Mouse (Mus musculus) gastrocnemius, postnatal 36 days (tissue): ENCODE measurements around the gene Cmss1. TPM values are rescaled to one million over a fixed set of nuclear protein-coding genes. Genes with fewer than 3 reads are reported as not detected.

Experiments
- DNase-seq, 2 experiments: peaks; one replicate each; pipeline ENCODE4 v3.0.0; 2022
- intact Hi-C: fragments of 180-260 bp; cut with DNase I; formaldehyde crosslinking; loops from one replicate; pipeline ENCODE4 v1.15.1; 2025
- total RNA-seq, 2 experiments: library from RNA; stranded (reverse); gene quantifications; 2 replicates each; pipeline ENCODE4 v1.2.3; 2021

The Cmss1 gene
- total RNA-seq, 2 experiments from 2014 or later, result 32.6 to 36.6 TPM

DNA sequence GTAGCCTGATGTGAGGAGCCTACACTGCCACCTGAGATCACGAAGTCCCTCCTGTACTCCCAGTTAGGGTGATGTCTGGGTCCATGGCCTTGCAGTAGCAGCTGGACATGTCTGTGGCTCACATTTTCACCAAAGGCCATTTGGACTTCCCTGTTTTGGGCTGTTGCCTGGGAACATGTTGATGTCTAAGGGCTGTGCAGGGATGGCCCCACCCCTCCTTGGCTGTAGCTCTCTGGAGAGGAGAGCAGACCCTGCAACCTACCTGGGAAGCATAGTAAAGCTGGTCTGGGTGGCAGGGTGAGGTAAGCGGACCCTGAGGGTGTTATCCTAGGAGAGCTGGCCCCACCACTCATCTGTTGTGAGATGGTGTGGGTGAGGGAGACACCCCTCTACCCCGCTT, 245.9 kb downstream of the Cmss1 start:
- intact Hi-C loops, result loop anchor here (10.0 kb wide), 1 partner anchor 114 kb away; no protein-coding TSS in a partner anchor
- DNase-seq, result no peak

DNA sequence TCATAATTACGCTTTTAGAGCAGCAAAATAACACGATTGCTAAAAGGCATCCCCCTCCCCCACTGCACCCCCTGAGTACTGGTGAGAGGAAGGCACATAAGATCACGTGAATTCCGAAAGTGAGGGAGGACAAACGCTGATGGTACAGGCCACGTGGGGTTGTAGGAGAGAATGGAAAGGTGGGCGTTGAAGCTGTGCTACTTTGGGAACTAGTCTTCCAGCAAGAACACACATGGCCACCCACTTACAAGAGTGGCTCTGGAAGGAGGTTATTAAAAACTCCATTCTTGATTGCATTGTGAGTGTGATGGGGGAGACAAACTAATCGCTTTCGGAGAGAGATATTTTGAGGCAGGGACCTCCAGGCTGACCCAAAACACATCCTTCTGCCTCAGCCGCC, 247.4 kb downstream of the Cmss1 start:
- intact Hi-C loops, result no loop called here
- DNase-seq, result no peak

DNA sequence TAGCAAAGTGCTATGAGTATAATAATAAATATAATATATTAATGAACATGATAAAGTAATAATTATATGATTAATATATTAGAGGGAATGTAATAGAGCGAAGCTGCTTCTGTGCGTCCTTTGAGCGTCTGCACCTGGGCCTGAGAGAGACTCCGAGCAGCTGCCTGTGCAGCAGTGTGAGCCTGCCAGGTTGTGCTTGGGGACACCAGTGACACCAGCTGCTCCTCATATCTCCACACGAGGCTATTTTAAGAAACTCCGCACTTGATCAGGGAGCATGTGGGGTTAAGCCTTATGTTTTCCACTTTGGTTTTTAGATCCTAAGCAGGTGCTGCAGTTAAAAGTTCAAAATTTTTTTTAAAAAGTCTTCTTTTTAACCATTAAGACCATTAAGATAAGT, 249.7 kb downstream of the Cmss1 start:
- intact Hi-C loops, result no loop called here
- DNase-seq, result no peak

DNA sequence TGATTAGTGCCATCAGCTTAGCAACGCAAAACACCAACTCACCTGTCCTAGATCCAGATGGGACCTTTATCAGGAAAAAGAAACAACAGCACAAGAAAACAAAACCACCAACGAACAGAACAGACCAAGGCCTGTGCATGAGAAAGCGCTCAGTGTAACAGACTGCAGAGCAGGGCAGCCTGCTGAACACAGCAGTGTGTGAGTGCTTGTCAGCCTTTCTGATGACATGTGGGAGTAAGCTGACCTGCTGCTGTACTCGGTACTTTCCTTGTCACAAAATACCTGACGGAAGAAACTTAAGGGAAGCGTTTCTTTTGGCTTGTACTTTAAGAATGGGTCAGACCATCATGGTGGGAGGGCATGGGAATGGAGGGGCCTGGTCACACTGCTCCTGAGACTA, 250.2 kb downstream of the Cmss1 start:
- intact Hi-C loops, result no loop called here
- DNase-seq, result no peak

DNA sequence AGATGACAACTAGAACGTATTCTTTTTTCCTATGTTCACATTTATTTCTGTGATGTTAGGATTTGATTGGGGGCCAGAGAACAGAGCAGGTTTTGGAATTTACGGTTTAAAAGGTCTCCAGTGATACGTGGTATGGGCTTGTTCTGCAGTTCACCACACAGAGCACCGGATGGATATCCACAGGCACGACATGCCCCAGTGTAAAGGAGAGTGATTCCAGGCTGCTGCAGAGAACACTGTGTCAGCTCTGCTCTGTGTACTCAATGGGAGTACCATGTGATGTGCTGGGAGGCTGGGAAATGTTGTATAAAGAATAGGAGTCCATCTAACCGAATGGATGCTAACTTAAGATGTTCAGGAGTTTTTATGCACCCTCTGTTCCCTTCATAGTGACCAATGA, 252.7 kb downstream of the Cmss1 start:
- DNase-seq, result no peak
- intact Hi-C loops, result no loop called here

DNA sequence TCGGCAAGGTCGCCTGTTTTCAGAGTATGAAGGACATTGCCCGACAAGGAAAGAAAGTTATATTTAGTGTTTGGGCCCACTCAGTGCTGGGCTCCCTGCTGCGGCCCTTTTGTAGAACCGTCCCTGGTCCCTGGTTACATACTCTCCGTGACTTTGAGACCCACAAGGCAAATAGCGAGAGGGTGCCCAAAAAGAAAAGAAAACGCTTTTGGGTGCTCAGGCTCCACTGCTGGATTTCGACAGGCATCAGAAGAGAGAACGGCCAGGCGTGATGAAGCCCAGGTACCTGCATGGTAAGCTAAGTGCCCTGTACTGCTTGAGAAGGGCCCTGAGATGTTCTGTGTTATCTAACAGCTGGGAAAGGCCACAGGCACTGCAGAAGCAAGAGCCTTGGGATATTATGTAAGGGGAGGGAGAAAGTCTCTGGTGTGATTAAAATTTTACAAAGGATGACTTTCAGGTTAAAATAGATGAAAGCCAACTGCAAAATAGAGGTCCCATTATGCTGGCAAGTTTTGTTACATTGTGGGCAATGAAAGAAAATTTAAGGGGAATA, 253.4 kb downstream of the Cmss1 start:
- DNase-seq, result no peak

DNA sequence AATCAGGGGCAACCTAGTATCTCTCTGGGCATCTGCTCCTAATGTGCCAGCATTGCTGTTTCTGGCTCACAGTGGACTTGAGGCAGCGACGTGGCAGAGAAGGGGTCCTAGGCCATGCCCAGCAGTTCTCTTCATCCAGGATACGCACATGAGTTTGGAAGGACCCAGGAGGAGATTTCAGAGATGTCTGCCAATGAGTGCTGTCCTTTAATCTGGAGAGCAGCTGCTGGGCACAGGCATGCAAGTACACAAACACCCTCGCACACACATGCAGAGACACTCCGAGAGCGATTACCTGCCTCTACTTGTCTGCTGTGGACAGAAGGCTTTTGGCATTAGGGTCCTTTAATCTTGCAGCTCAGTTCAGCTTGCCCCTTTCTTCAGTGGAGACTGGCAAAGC, 253.9 kb downstream of the Cmss1 start, which contains the start of gene Filip1l:
Gene Filip1l (plus strand): TSS at position 343 of the 400 bp plus-strand sequence.
- intact Hi-C loops, result no loop called here
- DNase-seq, result peak in 1 of 2 experiments; percentile 35

More for the DNA sequence above, 253.4 kb downstream of the Cmss1 start:
- intact Hi-C loops, result no loop called here

DNA sequence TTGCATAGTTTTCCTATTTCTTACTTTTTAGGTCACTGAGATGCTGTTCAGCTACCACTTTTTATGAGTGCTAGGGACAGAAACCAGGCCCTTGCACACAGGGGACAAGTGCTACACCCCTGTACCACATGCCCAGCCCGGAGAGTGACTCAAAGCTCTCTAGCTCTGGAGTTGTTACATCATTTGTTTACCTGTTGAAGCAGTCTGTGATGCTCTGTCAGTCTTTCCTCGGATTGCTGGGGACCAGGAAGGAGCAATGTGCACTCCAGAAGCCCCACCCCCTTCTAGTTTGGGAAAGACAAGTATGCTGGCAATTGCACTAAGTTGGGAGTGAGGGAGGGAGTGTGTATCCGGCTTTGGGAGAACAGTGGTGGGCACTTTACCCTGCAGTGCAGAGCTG, 257.0 kb downstream of the Cmss1 start:
- intact Hi-C loops, result loop anchor here (5.0 kb wide), 1 partner anchor 48 kb away; no protein-coding TSS in a partner anchor
- no peak for DNase-seq

DNA sequence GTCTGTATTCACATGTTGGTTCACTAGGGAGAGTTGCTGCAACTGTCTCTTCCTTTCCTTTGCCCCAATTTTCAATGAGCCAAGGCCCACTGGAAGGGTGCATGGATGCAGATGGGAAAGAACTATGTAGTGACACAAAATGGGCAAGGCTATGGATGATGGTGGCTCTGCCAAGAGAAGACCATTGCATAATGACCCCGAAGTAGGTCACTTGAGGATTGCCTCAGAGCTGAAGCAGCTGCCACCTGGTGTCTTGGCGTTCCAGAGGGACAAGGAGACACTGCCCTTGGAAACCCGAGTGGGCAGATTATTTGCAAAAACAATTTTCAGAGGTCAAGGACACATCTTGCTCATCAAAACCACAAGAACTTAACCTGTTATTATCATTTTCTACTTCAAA, 257.6 kb downstream of the Cmss1 start:
- intact Hi-C loops, result loop anchor here (5.0 kb wide), 1 partner anchor 48 kb away; no protein-coding TSS in a partner anchor
- DNase-seq, result peak; percentile 35 to 45

DNA sequence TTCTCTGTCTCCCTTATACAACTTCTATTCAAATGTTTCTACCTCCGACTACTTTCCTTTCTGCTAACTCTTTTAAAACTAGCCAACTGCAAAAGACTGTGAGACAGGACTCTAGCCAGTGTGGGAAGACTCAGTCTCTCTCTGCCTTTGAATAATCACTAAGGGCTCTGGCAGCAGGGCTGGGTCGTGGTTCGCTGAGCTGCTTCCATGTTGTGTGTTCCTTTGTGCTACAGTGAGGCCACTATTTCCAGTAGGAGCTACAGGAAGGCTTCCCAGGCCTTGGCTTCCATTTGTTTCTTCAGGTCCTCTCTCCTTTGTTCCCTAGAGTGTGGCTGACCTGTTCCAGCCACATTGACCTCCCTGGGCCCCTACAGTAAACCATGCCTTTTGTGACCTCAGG, 260.4 kb downstream of the Cmss1 start:
- no peak for DNase-seq
- intact Hi-C loops, result loop anchor here (5.0 kb wide), 1 partner anchor 51 kb away; no protein-coding TSS in a partner anchor

DNA sequence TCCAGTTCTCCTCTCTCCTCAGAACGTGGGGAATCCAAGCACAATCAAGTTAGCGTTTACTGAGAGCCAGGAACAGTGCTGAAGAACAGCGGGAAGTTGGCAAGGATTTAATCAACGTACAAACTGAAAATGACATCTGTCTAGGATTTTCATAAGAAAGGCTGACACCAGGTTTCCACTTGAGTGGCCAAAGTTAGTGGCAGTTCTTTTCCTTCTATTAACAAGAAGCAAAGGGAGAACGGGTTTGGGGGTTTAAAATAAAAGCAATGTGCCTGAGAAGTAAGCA, 266.1 kb downstream of the Cmss1 start:
- DNase-seq, result no peak

DNA sequence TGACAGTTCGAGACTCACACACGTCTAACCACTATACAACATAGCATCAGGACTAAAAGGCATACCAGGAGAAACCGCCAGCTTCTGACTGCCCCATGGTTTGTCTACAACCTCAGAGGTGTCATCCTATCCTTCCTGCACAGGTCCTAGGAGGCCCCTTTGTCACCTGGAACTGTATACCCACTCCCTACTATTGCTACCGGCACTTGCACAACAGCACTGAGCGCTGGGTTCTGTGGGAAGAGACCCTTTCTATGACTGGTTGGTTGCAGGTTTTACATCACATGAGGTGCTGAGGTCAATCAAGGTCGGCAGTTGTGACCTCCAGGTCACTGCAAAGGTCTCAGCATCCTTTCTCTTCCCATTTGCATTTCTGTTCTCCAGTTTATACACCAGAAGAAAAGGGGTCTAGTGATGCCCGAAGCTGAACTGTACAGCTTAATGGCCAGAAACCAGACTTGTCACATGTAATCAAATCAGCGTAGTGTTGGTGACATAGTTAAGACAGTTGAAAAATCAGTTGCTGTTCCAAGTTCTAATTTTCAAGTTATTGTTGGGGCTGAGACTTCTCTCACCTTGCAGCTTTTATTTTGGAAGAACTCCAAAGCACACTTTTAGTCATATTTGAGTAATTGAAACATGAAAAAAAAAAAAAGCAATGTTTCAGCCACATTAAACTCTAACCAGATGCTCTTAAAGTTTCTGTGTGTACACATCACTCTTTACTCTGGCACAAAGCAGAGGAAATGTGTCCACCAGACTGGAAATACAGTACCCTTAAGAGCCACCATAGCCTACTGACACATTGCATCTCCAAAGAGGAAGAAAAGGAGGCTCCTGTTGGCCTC, 266.7 kb downstream of the Cmss1 start:
- DNase-seq, result no peak
- intact Hi-C loops, result no loop called here

More for the DNA sequence above, 266.1 kb downstream of the Cmss1 start:
- intact Hi-C loops, result no loop called here

DNA sequence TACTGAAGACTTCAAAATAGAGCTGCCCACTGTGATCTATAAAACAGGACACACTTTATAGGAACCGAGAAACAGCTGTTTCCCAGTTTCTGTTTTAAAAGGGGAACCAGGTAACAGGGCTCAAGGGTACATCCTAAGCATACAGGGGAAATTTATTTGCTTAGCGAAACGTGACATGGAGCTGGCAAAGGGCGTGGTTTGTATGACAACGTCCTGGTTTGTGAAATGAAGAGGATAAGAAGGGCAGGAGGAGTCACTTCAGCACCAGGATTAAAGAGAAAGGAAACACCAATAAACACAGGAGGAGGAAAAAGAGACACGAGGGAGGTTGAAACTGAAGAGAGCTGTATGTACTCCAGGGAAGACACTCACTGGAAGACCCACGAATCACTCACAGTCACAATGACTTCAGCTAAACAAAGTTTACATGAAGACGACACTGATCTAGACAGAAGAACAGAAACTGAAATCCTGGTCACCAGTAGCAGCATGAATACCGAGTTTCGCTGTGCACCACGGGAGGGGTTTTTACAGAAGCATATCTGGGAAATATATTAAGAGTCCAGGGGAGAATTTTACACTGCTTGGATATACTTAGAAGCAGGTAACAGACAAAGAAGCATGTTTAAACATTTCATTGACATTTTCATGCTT, 269.8 kb downstream of the Cmss1 start:
- no peak for DNase-seq

DNA sequence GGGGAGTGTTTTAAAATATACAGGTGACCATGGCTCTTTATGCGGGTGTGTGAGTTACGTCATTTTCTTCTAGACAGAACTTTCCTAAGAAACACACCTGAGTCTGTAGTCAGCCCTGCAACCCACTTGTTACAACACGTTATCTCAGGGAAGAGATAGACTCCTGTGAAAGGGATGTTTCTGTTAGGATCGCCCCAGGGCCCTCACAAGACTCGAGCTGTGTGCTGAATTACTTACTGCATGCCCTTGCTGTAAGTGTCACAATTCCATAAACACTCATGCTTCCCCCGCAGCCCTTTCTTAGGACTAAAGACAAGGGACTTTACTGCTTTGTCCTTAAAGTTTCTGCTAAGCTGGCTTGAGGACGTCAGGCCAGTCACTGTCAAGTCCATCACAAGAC, 274.4 kb downstream of the Cmss1 start:
- intact Hi-C loops, result no loop called here
- no peak for DNase-seq

More for the DNA sequence above, 269.8 kb downstream of the Cmss1 start:
- intact Hi-C loops, result no loop called here

DNA sequence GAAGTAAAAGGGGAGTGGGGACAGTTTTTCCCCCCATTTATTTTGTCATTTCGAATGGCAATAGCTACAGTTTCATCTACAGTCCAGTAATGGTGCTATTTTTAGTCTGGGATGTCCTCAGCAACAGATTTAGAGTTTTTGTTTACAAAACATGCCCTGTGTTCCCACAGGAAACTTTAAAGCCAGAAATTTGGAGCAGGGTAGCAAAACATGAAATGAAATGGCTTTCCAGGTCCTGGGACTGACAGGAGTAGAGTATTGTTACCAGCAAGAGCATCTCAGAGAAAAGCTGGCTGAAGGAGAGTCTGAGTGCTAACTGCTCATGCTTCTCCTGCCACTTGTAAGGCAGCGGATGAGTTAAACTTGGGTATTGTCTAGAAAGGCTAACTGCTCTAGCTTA, 276.6 kb downstream of the Cmss1 start:
- intact Hi-C loops, result no loop called here
- no peak for DNase-seq

DNA sequence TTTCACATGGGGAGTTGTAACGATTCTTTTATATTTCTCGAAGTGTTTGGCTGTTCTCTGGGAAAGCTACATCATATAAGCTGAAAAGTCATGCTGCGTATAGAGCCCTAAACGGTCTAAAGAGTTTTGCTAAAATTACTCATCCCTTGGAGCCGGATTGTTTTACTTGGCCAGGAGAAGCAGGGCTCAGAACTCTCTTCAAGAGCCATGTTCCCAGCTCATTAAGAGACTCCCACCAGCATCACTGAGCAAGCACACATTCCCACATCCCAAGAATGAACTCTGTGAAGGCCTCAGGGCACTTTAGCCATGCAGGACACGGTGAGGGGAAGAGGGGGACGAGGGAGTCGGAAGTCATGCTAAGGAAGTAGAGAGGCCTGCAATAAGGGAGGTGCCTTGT, 277.6 kb downstream of the Cmss1 start:
- no peak for DNase-seq

DNA sequence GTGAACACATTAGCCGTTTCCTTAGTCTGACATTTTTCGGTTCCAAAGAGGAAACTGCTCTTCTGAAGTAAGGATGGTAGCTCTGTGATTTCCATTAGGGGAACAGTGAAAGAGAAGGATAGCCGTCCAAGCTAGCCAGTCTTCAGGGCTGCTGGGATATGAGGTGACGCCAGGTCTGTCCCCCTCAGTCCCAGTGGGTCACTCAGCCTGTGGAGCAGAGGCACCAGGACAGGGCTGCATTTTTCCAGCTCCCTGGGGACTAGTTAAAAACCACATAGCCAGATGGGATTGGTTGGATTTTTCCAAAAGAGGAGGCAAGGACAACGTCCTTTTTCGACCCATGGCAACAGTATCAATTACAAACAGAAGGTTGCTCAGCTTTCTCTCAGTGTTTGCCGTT, 279.7 kb downstream of the Cmss1 start:
- intact Hi-C loops, result no loop called here
- peak; percentile 42 to 54 for DNase-seq

More for the DNA sequence above, 277.6 kb downstream of the Cmss1 start:
- intact Hi-C loops, result no loop called here

DNA sequence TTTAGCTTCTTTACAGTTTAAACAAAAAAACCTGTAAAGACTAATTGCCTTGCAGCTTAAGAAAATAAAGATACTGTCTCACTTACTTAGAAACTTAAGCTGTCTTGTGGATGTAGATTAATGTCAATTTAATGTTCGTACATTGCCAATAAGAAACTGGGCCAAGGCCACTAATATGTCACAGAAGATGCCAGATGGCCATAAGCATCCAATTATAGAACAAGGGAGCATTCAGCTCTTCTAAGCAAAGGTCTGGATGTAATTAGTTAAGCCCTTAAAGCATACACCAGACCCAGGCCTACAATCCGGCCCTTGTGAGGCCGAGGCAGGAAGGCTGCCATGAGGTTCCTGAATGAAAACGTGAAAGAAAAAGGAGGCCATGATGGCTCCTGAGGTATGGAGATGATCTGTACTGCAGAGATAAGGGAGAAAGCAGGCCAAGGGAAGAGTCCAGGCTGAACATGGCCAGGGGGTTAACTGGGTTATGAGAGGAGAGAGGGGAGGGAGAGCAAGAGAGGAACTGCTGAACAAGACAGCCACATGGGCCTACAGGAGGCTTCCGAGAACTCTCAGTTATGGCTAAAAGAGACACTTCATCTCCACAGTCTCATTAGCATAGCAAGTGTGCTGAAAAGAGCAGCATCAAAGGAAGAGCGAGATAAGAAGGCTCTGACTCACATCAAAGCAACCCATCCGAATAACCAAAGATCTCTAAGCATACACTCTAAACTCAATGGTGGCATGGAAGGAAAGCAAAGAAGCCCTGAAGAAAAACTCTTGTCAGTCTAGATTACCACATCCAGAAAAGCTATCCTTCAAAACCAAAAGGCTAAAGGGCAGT, 287.2 kb downstream of the Cmss1 start:
- no peak for DNase-seq
- intact Hi-C loops, result loop anchor here (5.0 kb wide), 1 partner anchor 78 kb away; no protein-coding TSS in a partner anchor

DNA sequence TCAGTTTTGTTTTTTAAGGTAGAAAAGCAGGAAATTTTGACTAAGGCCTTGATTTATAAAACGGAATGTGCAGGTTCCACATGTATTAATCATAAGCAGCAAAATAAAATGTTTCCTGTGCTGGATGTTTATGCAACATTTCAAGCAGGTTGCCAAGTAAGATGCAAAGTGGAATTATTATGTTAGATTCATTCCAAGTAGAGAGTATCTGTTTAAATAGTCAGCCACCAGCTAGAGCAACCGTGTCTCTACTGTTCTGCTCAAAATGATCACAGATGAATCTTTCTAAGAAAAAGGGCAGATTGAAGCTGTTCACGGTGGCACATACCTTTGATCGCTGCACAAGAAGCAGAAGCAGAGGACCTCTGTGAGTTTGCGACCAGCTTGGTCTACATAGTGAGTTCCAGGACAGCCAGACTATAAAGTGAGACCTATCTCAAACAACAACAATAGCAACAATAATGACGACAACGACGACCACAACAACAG, 288.0 kb downstream of the Cmss1 start:
- DNase-seq, result no peak
- intact Hi-C loops, result no loop called here

DNA sequence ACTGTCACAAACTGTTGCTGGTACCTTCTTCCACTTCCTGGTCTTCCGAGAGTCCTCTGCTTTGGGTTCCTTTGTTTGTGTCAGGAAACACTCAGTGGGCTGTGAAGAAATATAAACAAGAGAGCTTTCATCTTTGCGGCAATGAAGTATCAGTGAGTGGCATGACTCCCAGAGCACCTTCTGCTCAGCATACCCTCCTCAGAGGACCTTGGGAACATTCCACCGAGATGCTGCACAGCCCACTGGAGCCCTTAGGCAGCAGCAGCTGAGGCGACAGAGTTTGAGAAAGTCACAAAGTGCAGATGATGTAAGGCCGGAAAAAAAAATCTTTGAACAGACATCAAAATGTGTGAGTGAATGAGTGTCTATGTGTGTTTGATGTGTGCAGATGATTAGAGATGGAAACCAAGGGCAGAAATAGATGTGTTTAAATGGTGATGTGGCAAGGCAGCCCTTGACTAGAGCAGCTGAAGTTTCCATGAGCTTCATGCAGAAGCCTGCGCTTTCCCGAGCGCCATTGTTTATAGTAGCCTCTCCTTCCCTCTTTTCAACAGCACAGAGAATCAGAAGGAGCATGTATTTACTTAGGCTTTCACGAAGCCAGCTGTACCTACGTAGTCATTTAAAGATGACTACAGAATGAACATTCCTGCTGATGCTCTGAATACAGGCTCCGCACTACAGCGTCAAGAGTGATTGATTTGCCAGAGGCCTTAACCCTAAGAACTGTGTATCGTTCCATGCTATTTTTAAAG, 288.6 kb downstream of the Cmss1 start:
- no peak for DNase-seq
- intact Hi-C loops, result no loop called here
